Comparison of ENCODE assay signal across 8 mouse cellular contexts in genomic region chr8:84985684-84986378, GRCm38 (mm10). TPM values are rescaled to one million over a fixed set of nuclear protein-coding genes. Genes with fewer than 3 reads are reported as not detected.
A peak's percentile ranks its signal among the peaks of the same experiment; 100 is the strongest.
DNase-seq lines count a peak whose midpoint lies in the region; ATAC-seq and TF ChIP-seq lines count a peak whose summit lies in the region.

No protein-coding gene starts in this region.

- peaks cover 52% of the 10 kb centered on the region for H3K4me1 ChIP-seq in embryonic facial prominence, embryonic 13.5 days
- peaks cover 47% of the 10 kb centered on the region for H3K4me1 ChIP-seq in kidney, embryonic 14.5 days (ENCODE audit: control insufficient read depth, insufficient read depth, low read length)
- peaks cover 48% of the 10 kb centered on the region for H3K4me1 ChIP-seq in limb, embryonic 15.5 days
- H3K4me1 ChIP-seq in midbrain, postnatal 0 days (ENCODE audit: insufficient read depth, low read length): peaks cover 8% of the 10 kb centered on the region
- peaks cover 36% of the 10 kb centered on the region for H3K4me1 ChIP-seq in stomach, embryonic 14.5 days (ENCODE audit: control insufficient read depth, insufficient read depth, low read length)

- peak; percentile 84 for DNase-seq in ovary, postnatal 36 days (ENCODE audit: low spot score)
- DNase-seq in ovary, postnatal 10 days (ENCODE audit: low spot score): no peak
- peak; percentile 92 to 93 for DNase-seq in heart, adult 9 months (ENCODE audit: low spot score in 2 of 2)
- peak; percentile 87 for DNase-seq in midbrain, postnatal 0 days (ENCODE audit: low spot score)

- peak overlapping the region; percentile 62 for H3K27ac ChIP-seq in embryonic facial prominence, embryonic 13.5 days
- H3K27ac ChIP-seq in kidney, embryonic 14.5 days (ENCODE audit: low read depth, low read length): peak overlapping the region; percentile 74
- H3K27ac ChIP-seq in limb, embryonic 15.5 days: peak overlapping the region; percentile 81
- peak overlapping the region; percentile 73 for H3K27ac ChIP-seq in midbrain, postnatal 0 days (ENCODE audit: low read depth, low read length)
- peak overlapping the region; percentile 89 for H3K27ac ChIP-seq in stomach, embryonic 14.5 days (ENCODE audit: low read length)

- no peak for TF ChIP-seq CTCF in midbrain, postnatal 0 days (IDR thresholded peaks at IDR 0.05)

- H3K4me2 ChIP-seq in embryonic facial prominence, embryonic 13.5 days: peak overlapping the region; percentile 99
- H3K4me2 ChIP-seq in kidney, embryonic 14.5 days (replicated peaks; ENCODE audit: low read depth, low read length): peak overlapping the region; percentile 96
- peak overlapping the region; percentile 95 for H3K4me2 ChIP-seq in limb, embryonic 15.5 days
- H3K4me2 ChIP-seq in midbrain, postnatal 0 days (ENCODE audit: low read depth, low read length, poor library complexity, severe bottlenecking): peak overlapping the region; percentile 94
- peak overlapping the region; percentile 99 for H3K4me2 ChIP-seq in stomach, embryonic 14.5 days (replicated peaks; ENCODE audit: low read depth, low read length)

- no peak for ATAC-seq in embryonic facial prominence, embryonic 13.5 days (ENCODE audit: insufficient number of reproducible peaks, insufficient read depth, low FRiP score, low TSS enrichment, low read depth)
- peak; percentile 46 for ATAC-seq in kidney, embryonic 14.5 days (ENCODE audit: low FRiP score, low TSS enrichment)
- no peak for ATAC-seq in limb, embryonic 15.5 days (ENCODE audit: insufficient number of reproducible peaks, low FRiP score, low TSS enrichment, low read depth)
- peak; percentile 70 for ATAC-seq in midbrain, postnatal 0 days (ENCODE audit: low FRiP score)
- peak; percentile 50 for ATAC-seq in stomach, embryonic 14.5 days (ENCODE audit: insufficient number of reproducible peaks, insufficient read depth, low FRiP score, low read depth)

- peak overlapping the region; percentile 69 for H3K9ac ChIP-seq in embryonic facial prominence, embryonic 13.5 days
- H3K9ac ChIP-seq in kidney, embryonic 14.5 days (ENCODE audit: low read depth, low read length): peak overlapping the region; percentile 58
- H3K9ac ChIP-seq in limb, embryonic 15.5 days: peak overlapping the region; percentile 39; the same call in 1 of the 2 replicates
- H3K9ac ChIP-seq in midbrain, postnatal 0 days (replicated peaks; ENCODE audit: low read length, poor library complexity, severe bottlenecking): peak overlapping the region; percentile 68
- H3K9ac ChIP-seq in stomach, embryonic 14.5 days (replicated peaks; ENCODE audit: low read depth, low read length): peak overlapping the region; percentile 33; the same call in 1 of the 2 replicates

- H3K36me3 ChIP-seq in embryonic facial prominence, embryonic 13.5 days: no peaks in the 10 kb centered on the region
- H3K36me3 ChIP-seq in kidney, embryonic 14.5 days (ENCODE audit: control insufficient read depth, insufficient read depth, low read length): no peaks in the 10 kb centered on the region
- no peaks in the 10 kb centered on the region for H3K36me3 ChIP-seq in limb, embryonic 15.5 days
- H3K36me3 ChIP-seq in midbrain, postnatal 0 days (ENCODE audit: insufficient read depth, low read length): no peaks in the 10 kb centered on the region
- H3K36me3 ChIP-seq in stomach, embryonic 14.5 days (ENCODE audit: control insufficient read depth, insufficient read depth, low read length): no peaks in the 10 kb centered on the region

- H3K27me3 ChIP-seq in embryonic facial prominence, embryonic 13.5 days: peaks cover 25% of the 10 kb centered on the region
- H3K27me3 ChIP-seq in kidney, embryonic 14.5 days (ENCODE audit: control insufficient read depth, insufficient read depth, low read length): no peaks in the 10 kb centered on the region
- 0 out of 2 replicates have a peak, but pooled peaks cover 4% of the 10 kb centered on the region for H3K27me3 ChIP-seq in limb, embryonic 15.5 days
- H3K27me3 ChIP-seq in midbrain, postnatal 0 days (ENCODE audit: insufficient read depth, low read length): no peaks in the 10 kb centered on the region
- H3K27me3 ChIP-seq in stomach, embryonic 14.5 days (ENCODE audit: control insufficient read depth, insufficient read depth, low read length): 0 out of 2 replicates have a peak, but pooled peaks cover 3% of the 10 kb centered on the region

- WGBS in embryonic facial prominence, embryonic 13.5 days: under 1% methylated on average over 53 of the region's 53 CpGs
- WGBS in kidney, embryonic 14.5 days: under 1% methylated on average over 52 of the region's 53 CpGs
- 1% methylated on average over 53 of the region's 53 CpGs for WGBS in limb, embryonic 15.5 days
- under 1% methylated on average over 52 of the region's 53 CpGs for WGBS in midbrain, postnatal 0 days
- whole genome bisulfite sequencing in stomach, embryonic 14.5 days: under 1% methylated on average over 53 of the region's 53 CpGs

- no peaks in the 10 kb centered on the region for H3K9me3 ChIP-seq in embryonic facial prominence, embryonic 13.5 days
- no peaks in the 10 kb centered on the region for H3K9me3 ChIP-seq in kidney, embryonic 14.5 days (ENCODE audit: control insufficient read depth, low read length)
- H3K9me3 ChIP-seq in limb, embryonic 15.5 days: no peaks in the 10 kb centered on the region
- H3K9me3 ChIP-seq in midbrain, postnatal 0 days (ENCODE audit: low read length): no peaks in the 10 kb centered on the region
- H3K9me3 ChIP-seq in stomach, embryonic 14.5 days (ENCODE audit: control insufficient read depth, low read depth, low read length): no peaks in the 10 kb centered on the region

- H3K4me3 ChIP-seq in embryonic facial prominence, embryonic 13.5 days: peak overlapping the region; percentile 56
- H3K4me3 ChIP-seq in kidney, embryonic 14.5 days (ENCODE audit: low read length): peak overlapping the region; percentile 48
- H3K4me3 ChIP-seq in limb, embryonic 15.5 days: peak overlapping the region; percentile 51
- H3K4me3 ChIP-seq in midbrain, postnatal 0 days (ENCODE audit: low read depth, low read length): peak overlapping the region; percentile 46
- peak overlapping the region; percentile 39 for H3K4me3 ChIP-seq in stomach, embryonic 14.5 days (ENCODE audit: low read depth, low read length)

RNA-seq across cellular contexts. Expression of gene Hook2, which starts 4.6 kb away (rescaled TPM):
- 23.2 and 24.7 TPM in 2 replicates for polyA plus RNA-seq in embryonic facial prominence, embryonic 13.5 days (2015; fragmentation: Nextera tagmentation; extraction: Ambion mirVana)
- 14.6 and 18.7 TPM in 2 replicates for polyA plus RNA-seq in kidney, embryonic 14.5 days (2014; fragmentation: Nextera tagmentation; extraction: Ambion mirVana)
- polyA plus RNA-seq in limb, embryonic 15.5 days (2015; fragmentation: Nextera tagmentation; extraction: Ambion mirVana): 26.9 and 28.8 TPM in 2 replicates
- 21.4 and 32.5 TPM in 2 replicates for total RNA-seq in midbrain, postnatal 0 days (2014; rRNA removed)
- polyA plus RNA-seq in midbrain, postnatal 0 days (2015; fragmentation: Nextera tagmentation; extraction: Ambion mirVana): 40.1 and 41.3 TPM in 2 replicates
- polyA plus RNA-seq in stomach, embryonic 14.5 days (2014; fragmentation: Nextera tagmentation; extraction: Ambion mirVana): 34.5 and 34.6 TPM in 2 replicates

RNA-seq across cellular contexts. Expression of gene Junb, which starts 7.3 kb away (rescaled TPM):
- 10.4 and 11.2 TPM in 2 replicates for polyA plus RNA-seq in embryonic facial prominence, embryonic 13.5 days (2015; fragmentation: Nextera tagmentation; extraction: Ambion mirVana)
- 7.3 and 10.0 TPM in 2 replicates for polyA plus RNA-seq in kidney, embryonic 14.5 days (2014; fragmentation: Nextera tagmentation; extraction: Ambion mirVana)
- 30.4 and 42.5 TPM in 2 replicates for polyA plus RNA-seq in limb, embryonic 15.5 days (2015; fragmentation: Nextera tagmentation; extraction: Ambion mirVana)
- 11.3 and 15.9 TPM in 2 replicates for total RNA-seq in midbrain, postnatal 0 days (2014; rRNA removed)
- polyA plus RNA-seq in midbrain, postnatal 0 days (2015; fragmentation: Nextera tagmentation; extraction: Ambion mirVana): 5.3 and 6.1 TPM in 2 replicates
- 16.9 and 23.4 TPM in 2 replicates for polyA plus RNA-seq in stomach, embryonic 14.5 days (2014; fragmentation: Nextera tagmentation; extraction: Ambion mirVana)

RNA-seq across cellular contexts. Expression of gene Rnaseh2a, which starts 16.3 kb away (rescaled TPM):
- 93.2 and 94.5 TPM in 2 replicates for polyA plus RNA-seq in embryonic facial prominence, embryonic 13.5 days (2015; fragmentation: Nextera tagmentation; extraction: Ambion mirVana)
- 143 and 154 TPM in 2 replicates for polyA plus RNA-seq in kidney, embryonic 14.5 days (2014; fragmentation: Nextera tagmentation; extraction: Ambion mirVana)
- polyA plus RNA-seq in limb, embryonic 15.5 days (2015; fragmentation: Nextera tagmentation; extraction: Ambion mirVana): 95.2 and 95.6 TPM in 2 replicates
- total RNA-seq in midbrain, postnatal 0 days (2014; rRNA removed): 40.5 and 48.9 TPM in 2 replicates
- 36.5 and 39.7 TPM in 2 replicates for polyA plus RNA-seq in midbrain, postnatal 0 days (2015; fragmentation: Nextera tagmentation; extraction: Ambion mirVana)
- polyA plus RNA-seq in stomach, embryonic 14.5 days (2014; fragmentation: Nextera tagmentation; extraction: Ambion mirVana): 114 and 125 TPM in 2 replicates

RNA-seq across cellular contexts. Expression of gene Prdx2, which starts 16.4 kb away (rescaled TPM):
- 888 and 1,010 TPM in 2 replicates for polyA plus RNA-seq in embryonic facial prominence, embryonic 13.5 days (2015; fragmentation: Nextera tagmentation; extraction: Ambion mirVana)
- polyA plus RNA-seq in kidney, embryonic 14.5 days (2014; fragmentation: Nextera tagmentation; extraction: Ambion mirVana): 965 and 1,048 TPM in 2 replicates
- polyA plus RNA-seq in limb, embryonic 15.5 days (2015; fragmentation: Nextera tagmentation; extraction: Ambion mirVana): 635 and 681 TPM in 2 replicates
- 720 and 802 TPM in 2 replicates for total RNA-seq in midbrain, postnatal 0 days (2014; rRNA removed)
- polyA plus RNA-seq in midbrain, postnatal 0 days (2015; fragmentation: Nextera tagmentation; extraction: Ambion mirVana): 904 and 934 TPM in 2 replicates
- 799 and 888 TPM in 2 replicates for polyA plus RNA-seq in stomach, embryonic 14.5 days (2014; fragmentation: Nextera tagmentation; extraction: Ambion mirVana)

RNA-seq across cellular contexts. Expression of gene Gm49661, which starts 16.6 kb away (rescaled TPM):
- polyA plus RNA-seq in embryonic facial prominence, embryonic 13.5 days (2015; fragmentation: Nextera tagmentation; extraction: Ambion mirVana): not detected in 2 replicates
- polyA plus RNA-seq in kidney, embryonic 14.5 days (2014; fragmentation: Nextera tagmentation; extraction: Ambion mirVana): not detected in 2 replicates
- not detected in 2 replicates for polyA plus RNA-seq in limb, embryonic 15.5 days (2015; fragmentation: Nextera tagmentation; extraction: Ambion mirVana)
- not detected in 2 replicates for total RNA-seq in midbrain, postnatal 0 days (2014; rRNA removed)
- polyA plus RNA-seq in midbrain, postnatal 0 days (2015; fragmentation: Nextera tagmentation; extraction: Ambion mirVana): not detected in 2 replicates
- polyA plus RNA-seq in stomach, embryonic 14.5 days (2014; fragmentation: Nextera tagmentation; extraction: Ambion mirVana): not detected in 2 replicates

Comparison
In these comparisons a context has a peak if more than half of its experiments do, and no peak if none do; other contexts are left out.
1. ATAC-seq: peak in kidney, embryonic 14.5 days (single experiment), midbrain, postnatal 0 days (single experiment) and stomach, embryonic 14.5 days (single experiment); none in embryonic facial prominence, embryonic 13.5 days (single experiment) and limb, embryonic 15.5 days (single experiment).
2. Peak in every context shown above with its lines, with median percentiles within 50 percentile points of each other: H3K27ac ChIP-seq, H3K4me2 ChIP-seq, H3K4me3 ChIP-seq and H3K9ac ChIP-seq.